Mouse (Mus musculus): ENCODE data around the gene Tenm4.

DNA sequence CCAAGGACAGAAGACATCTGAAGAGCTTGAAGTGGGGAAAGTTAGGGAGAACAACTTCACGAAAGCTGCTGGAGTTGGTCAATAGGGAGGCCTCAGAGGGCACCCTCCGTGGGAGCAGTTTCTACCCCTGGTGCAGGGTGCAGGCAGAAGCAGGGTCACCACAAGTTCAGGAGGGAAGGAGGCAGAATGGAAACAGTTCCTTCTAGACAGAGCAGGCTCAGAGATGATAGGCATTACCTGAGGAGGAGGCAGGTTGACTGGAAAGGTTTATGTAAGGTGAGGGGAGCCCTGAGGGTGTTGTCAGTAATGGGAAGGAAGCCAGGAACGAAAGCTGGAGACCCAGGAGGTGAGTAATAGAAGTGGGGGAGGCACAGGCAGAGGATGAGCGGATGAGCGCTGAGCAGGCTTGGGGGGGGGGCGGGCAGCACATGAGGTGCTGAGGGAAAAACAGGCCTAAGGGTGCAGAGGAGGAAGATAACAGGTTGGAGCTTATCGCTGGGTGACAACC is 577.5 kb downstream of the Tenm4 start:
- TF ChIP-seq CTCF (IDR thresholded peaks at IDR 0.05; ENCODE audit: low read depth, low read length) (no peak), POLR2A (IDR thresholded peaks at IDR 0.05; ENCODE audit: extremely low read depth, insufficient read depth, low read length) (no peak)

All from liver, adult 2 months (tissue).